Mouse (Mus musculus): Measurements from ENCODE around the gene Trpm6.

Trpm6 gene

GRCm38 (mm10) chr19:18887646-18888407 lies 138.0 kb downstream of the Trpm6 start:
- in situ Hi-C loops (cut with MseI, MboI): no loop called here

GRCm38 (mm10) chr19:18888491-18889116 lies 138.8 kb downstream of the Trpm6 start:
- in situ Hi-C loops (cut with MseI, MboI): no loop called here

- in situ Hi-C loops (cut with MseI, MboI): no loop called here
Measured at GRCm38 (mm10) chr19:18889117-18889627, 139.4 kb downstream of the Trpm6 start.

- in situ Hi-C loops (cut with MseI, MboI): no loop called here
Measured at GRCm38 (mm10) chr19:18889632-18890031, 139.8 kb downstream of the Trpm6 start.

GRCm38 (mm10) chr19:18890216-18890615 lies 140.4 kb downstream of the Trpm6 start:
- in situ Hi-C loops (cut with MseI, MboI): no loop called here

GRCm38 (mm10) chr19:18898238-18898637 lies 148.5 kb downstream of the Trpm6 start:
- in situ Hi-C loops (cut with MseI, MboI): no loop called here

- in situ Hi-C loops (cut with MseI, MboI): no loop called here
Measured at GRCm38 (mm10) chr19:18902041-18902693, 152.4 kb downstream of the Trpm6 start.

- in situ Hi-C loops (cut with MseI, MboI): no loop called here
Measured at GRCm38 (mm10) chr19:18902694-18903067, 152.9 kb downstream of the Trpm6 start.

GRCm38 (mm10) chr19:18905511-18905910 lies 155.7 kb downstream of the Trpm6 start:
- in situ Hi-C loops (cut with MseI, MboI): no loop called here

- in situ Hi-C loops (cut with MseI, MboI): no loop called here
Measured at GRCm38 (mm10) chr19:18909641-18910040, 159.9 kb downstream of the Trpm6 start.

GRCm38 (mm10) chr19:18911755-18912340 lies 162.1 kb downstream of the Trpm6 start:
- in situ Hi-C loops (cut with MseI, MboI): no loop called here

GRCm38 (mm10) chr19:18941391-18941790 lies 191.6 kb downstream of the Trpm6 start:
- in situ Hi-C loops (cut with MseI, MboI): no loop called here

Measured in mouse trophoblast stem cell (cell line).